8 mouse cellular contexts compared by ENCODE assay signal in the genomic region with DNA sequence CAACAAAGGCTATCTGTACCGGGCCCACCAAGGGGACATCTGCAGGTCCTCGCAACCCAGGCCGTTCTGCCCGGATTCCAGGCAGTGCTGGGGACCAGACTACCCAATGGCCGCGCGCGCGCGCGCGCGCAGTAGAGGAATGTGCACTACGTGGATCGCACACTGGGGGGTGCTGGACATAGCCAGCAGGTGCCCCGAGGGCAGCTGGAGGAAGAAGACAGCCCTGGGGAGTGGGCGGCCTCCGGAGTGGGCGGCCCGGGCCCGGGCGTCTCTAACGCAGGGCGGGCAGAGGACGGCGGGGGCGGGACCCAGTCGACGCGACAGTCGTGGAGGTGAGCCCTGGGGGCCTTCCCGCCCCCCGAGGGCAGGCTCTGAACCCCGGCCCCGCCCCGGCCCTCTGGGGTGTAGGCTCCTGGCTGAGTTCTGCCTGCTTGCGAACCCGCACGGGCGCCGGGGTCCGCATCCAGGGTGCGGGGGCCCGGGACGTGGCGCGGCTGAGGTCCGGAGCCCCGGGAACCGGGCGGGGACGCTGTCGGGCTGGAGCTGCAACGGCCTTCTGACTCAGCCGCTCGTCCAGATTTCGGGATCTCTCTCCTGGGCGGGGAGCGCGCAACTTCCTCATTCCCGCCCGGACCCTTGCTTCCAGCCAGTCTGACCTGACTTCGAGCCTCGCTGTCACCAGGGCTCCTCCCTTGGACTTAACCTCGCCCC. TPM values are rescaled to one million over a fixed set of nuclear protein-coding genes. Genes with fewer than 3 reads are reported as not detected.
DNase-seq lines count a peak whose midpoint lies in the region; ATAC-seq lines count a peak whose summit lies in the region.

TSS of gene Pld2 (plus strand) at position 188 of the 711 bp plus-strand sequence.

- no peaks in the 10 kb centered on the region for H3K9me3 ChIP-seq in heart, embryonic 13.5 days
- no peaks in the 10 kb centered on the region for H3K9me3 ChIP-seq in liver, embryonic 13.5 days (replicated peaks)
- H3K9me3 ChIP-seq in stomach, embryonic 14.5 days (ENCODE audit: control insufficient read depth, low read depth, low read length) = no peaks in the 10 kb centered on the region

- H3K4me2 ChIP-seq in heart, embryonic 13.5 days = peak within 1 kb of the TSS; percentile 75
- H3K4me2 ChIP-seq in liver, embryonic 13.5 days = peak within 1 kb of the TSS; percentile 74
- peak within 1 kb of the TSS; percentile 67 for H3K4me2 ChIP-seq in stomach, embryonic 14.5 days (replicated peaks; ENCODE audit: low read depth, low read length)

- H3K27me3 ChIP-seq in heart, embryonic 13.5 days (replicated peaks) = no peaks in the 10 kb centered on the region; the same call in 1 of the 2 replicates
- peaks cover 56% of the 10 kb centered on the region for H3K27me3 ChIP-seq in liver, embryonic 13.5 days
- H3K27me3 ChIP-seq in stomach, embryonic 14.5 days (ENCODE audit: control insufficient read depth, insufficient read depth, low read length) = no peaks in the 10 kb centered on the region

- H3K9ac ChIP-seq in heart, embryonic 13.5 days = peak within 1 kb of the TSS; percentile 89
- peak within 1 kb of the TSS; percentile 56 for H3K9ac ChIP-seq in liver, embryonic 13.5 days
- H3K9ac ChIP-seq in stomach, embryonic 14.5 days (replicated peaks; ENCODE audit: low read depth, low read length) = peak within 1 kb of the TSS; percentile 61

- peaks cover 35% of the 10 kb centered on the region for H3K4me1 ChIP-seq in heart, embryonic 13.5 days
- peaks cover 15% of the 10 kb centered on the region for H3K4me1 ChIP-seq in liver, embryonic 13.5 days (replicated peaks)
- H3K4me1 ChIP-seq in stomach, embryonic 14.5 days (ENCODE audit: control insufficient read depth, insufficient read depth, low read length) = peaks cover 3% of the 10 kb centered on the region; the same call in 1 of the 2 replicates

- peaks cover 17% of the 10 kb centered on the region for H3K36me3 ChIP-seq in heart, embryonic 13.5 days
- H3K36me3 ChIP-seq in liver, embryonic 13.5 days = no peaks in the 10 kb centered on the region
- no peaks in the 10 kb centered on the region for H3K36me3 ChIP-seq in stomach, embryonic 14.5 days (ENCODE audit: control insufficient read depth, insufficient read depth, low read length)

- H3K27ac ChIP-seq in heart, embryonic 13.5 days (replicated peaks) = peak within 1 kb of the TSS; percentile 66
- H3K27ac ChIP-seq in liver, embryonic 13.5 days = no peak within 1 kb of the TSS
- H3K27ac ChIP-seq in stomach, embryonic 14.5 days (ENCODE audit: low read length) = peak within 1 kb of the TSS; percentile 58; the same call in 1 of the 2 replicates

- DNase-seq in B cell, adult 2 months = peak; percentile 81 to 88
- DNase-seq in adrenal gland, postnatal 14 days = peak; percentile 94
- peak; percentile 67 for DNase-seq in fibroblast of lung, adult 2 months (ENCODE audit: low read depth)
- DNase-seq in kidney, postnatal 10 days = peak; percentile 95
- peak; percentile 57 for DNase-seq in liver, embryonic 13.5 days
- peak; percentile 73 to 81 for DNase-seq in natural killer cell, adult 2 months (ENCODE audit: low spot score in 2 of 2)

- H3K4me3 ChIP-seq in heart, embryonic 13.5 days = peak within 1 kb of the TSS; percentile 74
- peak within 1 kb of the TSS; percentile 62 for H3K4me3 ChIP-seq in liver, embryonic 13.5 days (replicated peaks)
- H3K4me3 ChIP-seq in stomach, embryonic 14.5 days (ENCODE audit: low read depth, low read length) = peak within 1 kb of the TSS; percentile 58

- peak; percentile 83 for ATAC-seq in heart, embryonic 13.5 days (ENCODE audit: extremely low read depth, insufficient number of reproducible peaks, low FRiP score, low TSS enrichment)
- peak; percentile 92 for ATAC-seq in liver, embryonic 13.5 days (ENCODE audit: low read depth)
- ATAC-seq in stomach, embryonic 14.5 days (ENCODE audit: insufficient number of reproducible peaks, insufficient read depth, low FRiP score, low read depth) = peak; percentile 94

- WGBS in heart, embryonic 13.5 days = under 1% methylated on average over 64 of the region's 65 CpGs
- WGBS in liver, embryonic 13.5 days (ENCODE audit: insufficient replicate concordance) = under 1% methylated on average over 62 of the region's 65 CpGs
- 1% methylated on average over 65 of the region's 65 CpGs for WGBS in stomach, embryonic 14.5 days

RNA-seq across cellular contexts. Expression of gene Pld2, which starts in this region (rescaled TPM):
- total RNA-seq in adrenal gland, postnatal 14 days (2021) = 8.5 and 10.9 TPM in 2 replicates
- polyA plus RNA-seq in heart, embryonic 13.5 days (2015; fragmentation: Nextera tagmentation; extraction: Ambion mirVana) = 9.3 and 11.2 TPM in 2 replicates
- polyA plus RNA-seq in liver, embryonic 13.5 days (2015; fragmentation: Nextera tagmentation; extraction: Ambion mirVana) = 1.3 and 1.5 TPM in 2 replicates
- polyA plus RNA-seq in stomach, embryonic 14.5 days (2014; fragmentation: Nextera tagmentation; extraction: Ambion mirVana) = 11.6 and 13.0 TPM in 2 replicates
